Mouse (Mus musculus) cerebellum, adult 9-11 months (tissue): ENCODE measurements around the gene Zfp444.
A peak's percentile ranks its signal among the peaks of the same experiment; 100 is the strongest.

Source experiments
- DNase-seq: peaks from one replicate; pipeline ENCODE4 v3.0.0; 2022

The Zfp444 gene

DNA sequence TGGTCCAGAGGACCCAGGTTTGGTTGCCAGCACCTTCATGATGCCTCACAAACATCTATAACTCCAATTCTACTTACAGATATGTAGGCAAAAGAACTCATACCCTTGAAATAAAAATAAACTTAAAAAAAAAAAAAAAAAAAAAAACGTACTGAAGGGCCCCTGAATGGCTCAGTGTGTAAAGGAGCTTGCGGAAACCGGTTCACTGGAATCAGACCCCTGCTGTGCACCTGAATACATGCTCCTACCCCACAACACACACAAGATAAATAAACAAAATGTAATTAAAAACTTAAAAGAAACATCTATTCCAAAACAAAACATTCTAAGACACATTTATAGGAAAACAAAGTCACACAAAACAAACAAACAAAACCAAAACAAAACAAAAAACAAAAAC, 48.1 kb downstream of the Zfp444 start:
- no peak for DNase-seq

DNA sequence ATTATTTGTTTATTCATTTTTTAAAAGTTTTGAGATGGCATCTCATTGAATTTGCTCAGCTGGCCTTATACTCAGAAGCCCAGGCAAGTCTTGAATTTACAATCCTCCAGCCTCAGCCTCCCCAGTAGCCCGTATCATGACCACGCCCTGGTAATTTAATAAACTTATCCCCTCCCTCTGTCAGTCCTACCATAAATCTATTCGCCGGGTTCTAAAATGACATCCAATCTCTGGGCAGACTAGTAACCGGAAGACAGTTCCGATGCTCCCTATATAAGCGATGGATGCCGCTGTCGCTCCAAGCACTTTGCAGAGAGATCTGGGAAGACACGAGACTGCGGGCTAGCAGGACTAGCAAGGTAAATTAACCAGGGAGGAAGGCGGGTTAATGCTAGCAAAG, 50.0 kb downstream of the Zfp444 start, which contains the start of gene Zscan5b:
Zscan5b (plus strand) TSS at position 301 of the 400 bp plus-strand sequence.
- DNase-seq: no peak

DNA sequence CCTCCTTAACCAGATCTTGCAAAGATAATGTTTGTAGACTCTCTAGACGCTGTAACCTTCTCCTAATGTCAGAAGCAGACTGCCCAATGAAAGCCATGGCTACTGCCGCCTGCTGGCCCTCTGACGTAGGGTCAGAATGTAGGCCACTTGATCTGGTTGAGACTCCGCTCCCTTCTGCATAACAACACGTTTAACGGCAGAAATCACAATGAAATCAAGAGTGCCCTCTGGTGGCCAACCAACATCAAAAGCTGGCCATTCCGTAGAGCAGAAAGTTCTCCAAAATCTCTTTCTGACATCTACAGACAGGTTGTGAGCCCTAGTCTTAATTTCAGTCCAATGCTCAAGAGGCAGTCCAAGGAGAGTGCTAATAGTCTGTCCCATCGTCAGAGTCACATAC, 56.5 kb downstream of the Zfp444 start:
- DNase-seq: peak; percentile 8

DNA sequence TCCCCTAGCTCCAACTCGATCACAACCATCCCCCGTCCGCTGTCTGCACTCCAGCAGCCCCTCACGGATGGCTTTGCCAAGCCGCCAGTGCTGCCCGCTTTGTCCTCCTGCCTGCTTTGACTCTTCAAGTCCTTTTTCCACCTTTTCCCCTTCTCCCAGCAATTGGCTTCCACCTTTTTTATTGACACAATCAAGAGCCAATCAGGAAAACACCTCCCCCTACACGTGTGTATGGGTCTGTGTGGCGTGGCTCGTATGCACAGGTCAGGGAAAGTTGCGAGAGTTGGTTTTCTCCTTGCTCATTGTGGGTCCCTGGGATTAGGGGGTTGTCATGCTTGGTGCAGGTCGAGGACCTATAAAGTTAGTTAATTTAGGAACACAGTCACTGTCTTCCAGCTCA, 67.8 kb downstream of the Zfp444 start:
- no peak for DNase-seq

DNA sequence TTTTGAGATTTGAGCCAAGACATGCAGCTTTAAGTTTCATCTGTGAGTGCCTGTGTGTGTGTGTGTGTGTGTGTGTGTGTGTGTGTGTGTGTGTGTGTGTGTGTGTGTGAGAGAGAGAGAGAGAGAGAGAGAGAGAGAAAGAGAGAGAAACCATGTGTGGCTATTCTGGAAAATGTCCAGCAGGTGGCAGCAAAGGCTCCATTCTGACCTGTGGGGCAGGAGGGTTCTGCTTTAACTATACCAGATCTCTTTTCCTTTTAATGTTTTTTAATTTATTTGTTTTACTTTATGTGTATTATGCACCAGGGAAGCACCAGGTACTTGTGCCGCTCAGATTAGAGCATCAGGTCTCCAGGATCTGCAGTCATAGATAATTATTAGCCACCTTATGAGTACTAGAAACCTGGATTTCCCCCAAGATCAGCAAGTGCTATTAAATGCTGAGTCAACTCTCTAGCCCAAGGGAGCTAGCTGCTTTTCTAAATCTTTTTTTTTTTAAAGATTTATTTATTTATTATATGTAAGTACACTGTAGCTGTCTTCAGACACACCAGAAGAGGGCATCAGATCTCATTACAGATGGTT, 68.9 kb downstream of the Zfp444 start:
- DNase-seq: peak; percentile 20
